Mouse (Mus musculus) heart, embryonic 15.5 days (tissue): ENCODE results near the gene Bmpr2. TPM values are rescaled to one million over a fixed set of nuclear protein-coding genes. Genes with fewer than 3 reads are reported as not detected.

Experiments used
- ATAC-seq: fragments of 200-750 bp; cut with Nextera tagmentation; replicated peaks from 2 replicates; pipeline ENCODE4 v1.8.0; 2017; ENCODE audit warnings: low read depth, moderate TSS enrichment; ENCODE audit not compliant: insufficient number of reproducible peaks, insufficient read depth, low FRiP score
- H3K27ac ChIP-seq: fragments of 300-500 bp; sonication (generic); 2 replicates; pipeline ENCODE4 v1.5.1; 2015; ENCODE audit warnings: mild to moderate bottlenecking, inconsistent platforms
- H3K27me3 ChIP-seq: fragments of 300-500 bp; sonication (generic); 2 replicates; pipeline ENCODE4 v1.6.1; 2015; ENCODE audit warnings: inconsistent platforms
- H3K36me3 ChIP-seq: fragments of 300-500 bp; sonication (generic); 2 replicates; pipeline ENCODE4 v1.6.1; 2015; ENCODE audit warnings: mild to moderate bottlenecking, inconsistent platforms
- H3K4me1 ChIP-seq: fragments of 300-500 bp; sonication (generic); replicated peaks from 2 replicates; pipeline ENCODE4 v1.6.1; 2015; ENCODE audit warnings: inconsistent platforms
- H3K4me2 ChIP-seq: fragments of 300-500 bp; sonication (generic); 2 replicates; pipeline ENCODE4 v1.6.1; 2015; ENCODE audit warnings: inconsistent platforms, mild to moderate bottlenecking, moderate library complexity
- H3K4me3 ChIP-seq: fragments of 300-500 bp; sonication (generic); 2 replicates; pipeline ENCODE4 v1.5.1; 2015; ENCODE audit warnings: mild to moderate bottlenecking, inconsistent platforms
- H3K9ac ChIP-seq: fragments of 300-500 bp; sonication (generic); 2 replicates; pipeline ENCODE4 v1.6.1; 2015; ENCODE audit warnings: mild to moderate bottlenecking, inconsistent platforms
- H3K9me3 ChIP-seq: fragments of 300-500 bp; sonication (generic); replicated peaks from 2 replicates; pipeline ENCODE4 v1.6.1; 2016; ENCODE audit warnings: inconsistent platforms
- WGBS: fragments of 180-500 bp; shearing (Covaris S2); methylation state at CpG from one replicate; pipeline ENCODE4 v1.1.7; 2015; ENCODE audit warnings: mixed read lengths; 5-methylcytosine and 5-hydroxymethylcytosine counted together
- polyA plus RNA-seq: library from polyadenylated mRNA; unstranded; fragments of >200 nt; fragmentation: Nextera tagmentation; extraction: Ambion mirVana; gene quantifications from 2 replicates; pipeline ENCODE4 v1.2.1, GENCODE M21; 2015

Bmpr2 gene
- polyA plus RNA-seq, 1 experiment from 2014 or later: 6.5 TPM

DNA sequence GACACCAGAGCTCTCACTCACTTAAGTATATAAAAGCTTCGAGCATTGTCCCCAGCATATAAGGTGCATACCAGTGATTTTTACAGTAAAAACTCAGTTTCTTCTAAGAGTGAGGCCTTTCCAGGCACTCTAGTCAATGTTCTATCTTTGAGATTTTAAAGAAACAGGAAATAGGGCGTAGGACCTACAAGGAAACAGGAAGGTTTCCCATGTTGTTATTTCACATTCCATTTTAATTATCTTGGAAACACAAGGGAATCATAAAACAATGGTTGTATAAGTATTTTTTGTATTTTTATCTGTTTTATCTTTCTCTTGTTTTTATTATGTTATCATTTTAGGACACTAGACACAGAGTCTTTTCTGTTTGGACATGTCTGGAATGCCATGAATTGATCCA is 34.7 kb downstream of the Bmpr2 start:
- WGBS: 70% methylated on average over 2 of the region's 2 CpGs
- H3K27ac ChIP-seq: peak overlapping the region; percentile 4; the same call in 1 of the 2 replicates
- no peak overlapping the region for H3K9ac ChIP-seq
- no peaks in the 10 kb centered on the region for H3K27me3 ChIP-seq
- no peaks in the 10 kb centered on the region for H3K9me3 ChIP-seq
- no peak for ATAC-seq
- H3K4me1 ChIP-seq: peaks cover 2% of the 10 kb centered on the region; the same call in 1 of the 2 replicates
- no peak overlapping the region for H3K4me2 ChIP-seq
- no peaks in the 10 kb centered on the region for H3K36me3 ChIP-seq
- H3K4me3 ChIP-seq: no peak overlapping the region

GRCm38 (mm10) chr1:59804363-59804762 is 41.2 kb downstream of the Bmpr2 start:
- ATAC-seq: no peak
- Histone ChIP-seq H3K9ac (no peak overlapping the region), H3K4me2 (no peak overlapping the region), H3K36me3 (no peaks in the 10 kb centered on the region), H3K27me3 (no peaks in the 10 kb centered on the region), H3K4me1 (peaks cover 20% of the 10 kb centered on the region), H3K4me3 (no peak overlapping the region), H3K9me3 (no peaks in the 10 kb centered on the region), H3K27ac (peak overlapping the region; percentile 52)
- 26% methylated on average over 2 of the region's 2 CpGs for WGBS

DNA sequence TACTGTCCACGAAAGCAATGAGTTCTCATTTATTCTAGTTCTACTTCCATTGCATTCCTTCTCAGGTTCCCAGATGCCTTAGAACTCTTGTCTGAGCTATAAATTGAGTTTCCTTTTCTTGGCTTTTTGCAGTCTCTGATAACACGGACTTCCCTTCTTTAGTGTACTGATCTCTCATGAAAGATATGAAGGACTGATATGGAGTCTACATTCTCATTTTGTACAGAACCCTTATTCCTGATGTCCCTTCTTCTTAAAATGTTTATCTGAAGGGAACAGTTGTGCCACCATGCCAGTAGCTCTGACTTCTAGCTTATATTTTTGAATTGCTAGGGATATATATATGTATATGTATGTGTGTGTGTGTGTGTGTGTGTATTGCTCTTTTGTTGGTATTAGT is 46.7 kb downstream of the Bmpr2 start:
- 57% methylated on average over 2 of the region's 2 CpGs for WGBS
- no peak overlapping the region for H3K9ac ChIP-seq
- H3K27me3 ChIP-seq: no peaks in the 10 kb centered on the region
- H3K9me3 ChIP-seq: no peaks in the 10 kb centered on the region
- ATAC-seq: no peak
- H3K4me1 ChIP-seq: no peaks in the 10 kb centered on the region
- H3K4me2 ChIP-seq: no peak overlapping the region
- H3K36me3 ChIP-seq: no peaks in the 10 kb centered on the region
- H3K27ac ChIP-seq: no peak overlapping the region
- no peak overlapping the region for H3K4me3 ChIP-seq

- 81% methylated on average over 4 of the region's 4 CpGs for WGBS
- no peaks in the 10 kb centered on the region for H3K27me3 ChIP-seq
- no peak overlapping the region for H3K4me2 ChIP-seq
- peaks cover 23% of the 10 kb centered on the region for H3K36me3 ChIP-seq
- H3K9me3 ChIP-seq: no peaks in the 10 kb centered on the region
- no peak for ATAC-seq
- no peak overlapping the region for H3K27ac ChIP-seq
- no peak overlapping the region for H3K4me3 ChIP-seq
- H3K4me1 ChIP-seq: no peaks in the 10 kb centered on the region
- no peak overlapping the region for H3K9ac ChIP-seq
These were observed 49.6 kb downstream of the Bmpr2 start for GRCm38 (mm10) chr1:59812782-59813181.

GRCm38 (mm10) chr1:59825421-59825820 is 62.2 kb downstream of the Bmpr2 start:
- Histone ChIP-seq H3K9me3 (no peaks in the 10 kb centered on the region), H3K27me3 (no peaks in the 10 kb centered on the region), H3K9ac (no peak overlapping the region), H3K27ac (no peak overlapping the region), H3K4me3 (no peak overlapping the region), H3K36me3 (peaks cover 2% of the 10 kb centered on the region; the same call in 1 of the 2 replicates), H3K4me1 (no peaks in the 10 kb centered on the region), H3K4me2 (no peak overlapping the region)
- no peak for ATAC-seq

DNA sequence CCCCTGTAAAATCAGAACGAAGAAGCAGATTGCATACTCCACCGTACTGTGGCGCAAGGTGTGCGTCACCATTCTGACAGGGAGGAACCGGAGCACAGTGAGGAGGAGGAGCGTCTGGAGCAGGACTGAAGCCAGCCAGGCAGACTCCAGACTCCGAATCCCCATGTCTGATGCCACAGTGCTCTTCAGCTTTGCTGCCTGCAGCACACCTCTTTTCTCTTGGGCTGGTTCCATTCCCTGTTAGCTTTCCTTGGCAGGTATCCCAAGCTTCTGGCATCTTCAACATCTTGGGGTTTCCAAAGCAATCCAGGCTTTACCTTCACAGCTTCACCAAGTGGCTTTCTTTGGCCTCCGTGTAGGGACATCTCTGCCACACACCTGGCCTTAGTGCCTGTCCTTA is 63.4 kb downstream of the Bmpr2 start:
- no peak overlapping the region for H3K27ac ChIP-seq
- no peak overlapping the region for H3K4me3 ChIP-seq
- peaks cover 2% of the 10 kb centered on the region; the same call in 1 of the 2 replicates for H3K36me3 ChIP-seq
- WGBS: 82% methylated on average over 8 of the region's 8 CpGs
- H3K4me1 ChIP-seq: no peaks in the 10 kb centered on the region
- H3K9me3 ChIP-seq: no peaks in the 10 kb centered on the region
- no peaks in the 10 kb centered on the region for H3K27me3 ChIP-seq
- no peak for ATAC-seq
- no peak overlapping the region for H3K9ac ChIP-seq
- H3K4me2 ChIP-seq: no peak overlapping the region

DNA sequence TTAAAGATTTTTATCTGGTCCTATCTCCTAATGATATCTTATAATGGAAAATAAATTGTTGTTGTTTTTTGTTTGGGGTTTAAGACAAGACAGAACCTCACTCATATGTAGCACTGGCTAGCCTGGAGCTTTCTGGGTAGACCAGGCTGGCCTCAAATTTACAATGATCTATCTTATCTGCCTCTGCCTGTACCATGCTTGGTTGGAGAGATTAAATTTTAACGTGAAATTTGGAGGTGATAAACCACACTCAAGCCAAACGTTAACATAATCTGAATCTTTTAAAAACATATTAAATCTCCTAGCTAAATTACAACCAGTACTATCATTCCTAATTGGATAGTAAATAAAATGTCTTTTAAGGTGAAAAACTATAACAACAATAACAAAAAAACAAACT is 66.2 kb downstream of the Bmpr2 start:
- ATAC-seq: no peak

DNA sequence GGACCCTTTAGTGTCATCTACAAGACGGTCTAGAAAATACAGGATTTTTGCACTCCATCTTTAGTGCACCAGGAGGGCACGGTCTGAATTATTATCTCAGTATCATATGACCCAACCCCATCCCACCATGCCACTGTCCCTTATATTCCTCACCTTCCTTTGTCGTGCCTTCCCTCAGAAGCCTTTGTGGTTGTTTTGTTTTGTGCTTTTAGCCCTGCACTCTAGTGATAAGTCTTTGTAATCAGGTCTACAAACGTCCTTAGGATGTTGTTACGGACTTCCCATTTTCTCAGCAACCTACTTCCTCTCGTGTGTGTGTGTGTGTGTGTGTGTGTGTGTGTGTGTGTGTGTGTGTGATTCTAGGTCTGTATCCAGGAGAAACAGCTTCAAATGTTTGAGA is 67.0 kb downstream of the Bmpr2 start:
- no peaks in the 10 kb centered on the region for H3K9me3 ChIP-seq
- no peak overlapping the region for H3K27ac ChIP-seq
- no peak overlapping the region for H3K4me3 ChIP-seq
- H3K27me3 ChIP-seq: no peaks in the 10 kb centered on the region
- no peak overlapping the region for H3K4me2 ChIP-seq
- H3K36me3 ChIP-seq: no peaks in the 10 kb centered on the region
- WGBS: 60% methylated on average over 6 of the region's 6 CpGs
- no peak overlapping the region for H3K9ac ChIP-seq
- ATAC-seq: no peak
- H3K4me1 ChIP-seq: no peaks in the 10 kb centered on the region; the same call in 1 of the 2 replicates

More for the DNA sequence above, 66.2 kb downstream of the Bmpr2 start:
- H3K27ac ChIP-seq: no peak overlapping the region
- 61% methylated on average over 2 of the region's 2 CpGs for WGBS
- no peaks in the 10 kb centered on the region for H3K9me3 ChIP-seq
- H3K4me1 ChIP-seq: no peaks in the 10 kb centered on the region; the same call in 1 of the 2 replicates
- H3K4me2 ChIP-seq: no peak overlapping the region
- no peaks in the 10 kb centered on the region for H3K27me3 ChIP-seq
- H3K36me3 ChIP-seq: no peaks in the 10 kb centered on the region
- H3K9ac ChIP-seq: no peak overlapping the region
- no peak overlapping the region for H3K4me3 ChIP-seq

- peak; percentile 47; the same call in 1 of the 2 replicates for ATAC-seq
- Histone ChIP-seq H3K4me1 (no peaks in the 10 kb centered on the region; the same call in 1 of the 2 replicates), H3K9me3 (no peaks in the 10 kb centered on the region), H3K4me3 (no peak overlapping the region), H3K27me3 (no peaks in the 10 kb centered on the region), H3K36me3 (no peaks in the 10 kb centered on the region), H3K27ac (0 out of 2 replicates have a peak overlapping the region, but pooled peaks have one; percentile 37), H3K4me2 (no peak overlapping the region), H3K9ac (no peak overlapping the region)
- 17% methylated on average over 2 of the region's 2 CpGs for WGBS
These were observed 70.5 kb downstream of the Bmpr2 start for GRCm38 (mm10) chr1:59833723-59834122.

GRCm38 (mm10) chr1:59848327-59848726 is 85.1 kb downstream of the Bmpr2 start:
- no peak overlapping the region for H3K27ac ChIP-seq
- no peak overlapping the region for H3K9ac ChIP-seq
- H3K4me3 ChIP-seq: no peak overlapping the region
- H3K9me3 ChIP-seq: no peaks in the 10 kb centered on the region
- 81% methylated on average over 8 of the region's 8 CpGs for WGBS
- no peaks in the 10 kb centered on the region for H3K27me3 ChIP-seq
- ATAC-seq: no peak
- H3K36me3 ChIP-seq: peaks cover 24% of the 10 kb centered on the region
- no peaks in the 10 kb centered on the region for H3K4me1 ChIP-seq
- no peak overlapping the region for H3K4me2 ChIP-seq

DNA sequence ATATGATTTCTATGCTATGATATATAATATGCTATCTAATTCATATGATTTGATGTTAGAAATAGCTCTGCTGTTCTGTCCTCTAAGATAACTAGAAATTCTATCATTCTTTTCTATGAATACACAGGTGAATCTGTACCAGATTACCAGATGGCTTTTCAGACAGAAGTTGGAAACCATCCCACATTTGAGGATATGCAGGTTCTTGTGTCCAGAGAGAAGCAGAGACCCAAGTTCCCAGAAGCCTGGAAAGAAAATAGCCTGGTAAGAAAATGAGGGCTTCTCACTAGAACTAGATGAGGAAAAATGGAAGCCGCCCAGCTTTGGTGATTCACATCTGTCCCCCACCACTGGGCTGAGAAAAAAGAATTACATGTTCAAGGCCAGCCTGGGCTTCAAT is 95.8 kb downstream of the Bmpr2 start:
- no peaks in the 10 kb centered on the region for H3K9me3 ChIP-seq
- H3K36me3 ChIP-seq: peaks cover 40% of the 10 kb centered on the region
- H3K4me3 ChIP-seq: no peak overlapping the region
- no peak overlapping the region for H3K9ac ChIP-seq
- no peak for ATAC-seq
- no peak overlapping the region for H3K27ac ChIP-seq
- H3K4me1 ChIP-seq: peaks cover 6% of the 10 kb centered on the region; the same call in 1 of the 2 replicates
- 94% methylated on average over 1 of the region's 1 CpGs for WGBS
- no peak overlapping the region for H3K4me2 ChIP-seq
- H3K27me3 ChIP-seq: no peaks in the 10 kb centered on the region

GRCm38 (mm10) chr1:59862144-59862543 is 98.9 kb downstream of the Bmpr2 start:
- no peak for ATAC-seq

More at GRCm38 (mm10) chr1:59862144-59862543, 98.9 kb downstream of the Bmpr2 start:
- no peaks in the 10 kb centered on the region for H3K27me3 ChIP-seq
- H3K9me3 ChIP-seq: no peaks in the 10 kb centered on the region
- H3K27ac ChIP-seq: no peak overlapping the region
- H3K4me1 ChIP-seq: peaks cover 6% of the 10 kb centered on the region; the same call in 1 of the 2 replicates
- H3K9ac ChIP-seq: no peak overlapping the region
- peaks cover 43% of the 10 kb centered on the region for H3K36me3 ChIP-seq
- WGBS: 43% methylated on average over 1 of the region's 1 CpGs
- H3K4me2 ChIP-seq: no peak overlapping the region
- no peak overlapping the region for H3K4me3 ChIP-seq
